Mouse (Mus musculus): ENCODE results near the gene Gm3238. TPM values are rescaled to one million over a fixed set of nuclear protein-coding genes. Genes with fewer than 3 reads are reported as not detected.
"Not testable (repeated sequence)": the region's sequence is repeated elsewhere in the genome, so short reads cannot be mapped to it uniquely, and the experiment has no call there.

Gene Gm3238
- total RNA-seq, 2 experiments from 2014 or later = not detected

- DNase-seq = not testable (repeated sequence)
Measured at GRCm38 (mm10) chr10:77741924-77742688, 29.0 kb downstream of the Gm3238 start, which contains the start of gene Gm18596. Gene Gm18596 (minus strand): TSS chr10:77742638.

- no peak for DNase-seq
Measured at GRCm38 (mm10) chr10:77738929-77739328, 32.2 kb downstream of the Gm3238 start.

- no peak for DNase-seq
Measured at GRCm38 (mm10) chr10:77735928-77736327, 35.2 kb downstream of the Gm3238 start.

- DNase-seq = no peak
Measured at GRCm38 (mm10) chr10:77729241-77729640, 41.9 kb downstream of the Gm3238 start.

GRCm38 (mm10) chr10:77728280-77728679, 42.8 kb downstream of the Gm3238 start:
- DNase-seq = no peak

- DNase-seq = no peak
Measured at GRCm38 (mm10) chr10:77726186-77726585, 44.9 kb downstream of the Gm3238 start, which contains the start of gene Gm10100. Gene Gm10100 (plus strand): TSS chr10:77726486.

GRCm38 (mm10) chr10:77724855-77725254, 46.3 kb downstream of the Gm3238 start:
- no peak for DNase-seq

Other genes starting within 250 kb of the Gm3238 start
- gene Itgb2, start 241.1 kb downstream of the Gm3238 start, total RNA-seq (2021) = 1 to 10 TPM; 2.1 to 4.5 TPM
- gene Pttg1ip, start 189.6 kb downstream of the Gm3238 start, total RNA-seq (2021) = 10 to 100 TPM; 70.2 to 71.3 TPM
- 10 to 100 TPM; 64.5 to 65.3 TPM for gene Sumo3, start 165.2 kb downstream of the Gm3238 start, total RNA-seq (2021)
- gene Gm49325, start 165.1 kb downstream of the Gm3238 start, total RNA-seq (2021) = 10 to 100 TPM in 1 of 2 experiments, 1 to 10 TPM in 1; 10.0 to 11.4 TPM
- gene Ube2g2, start 149.1 kb downstream of the Gm3238 start, total RNA-seq (2021) = 10 to 100 TPM; 81.3 to 85.4 TPM
- not detected for gene Tspear, start 84.8 kb downstream of the Gm3238 start, total RNA-seq (2021)
- gene Gm19402, start 80.6 kb downstream of the Gm3238 start, total RNA-seq (2021) = not detected
- gene Gm9508, start 74.1 kb downstream of the Gm3238 start, total RNA-seq (2021) = not detected
- gene Gm10272, start 64.7 kb downstream of the Gm3238 start, total RNA-seq (2021) = not detected
- gene Gm10024, start 59.9 kb downstream of the Gm3238 start, total RNA-seq (2021) = not detected
- gene Gm10142, start 55.5 kb downstream of the Gm3238 start, total RNA-seq (2021) = not detected
- not detected for gene Krtap12-1, start 50.7 kb downstream of the Gm3238 start, total RNA-seq (2021)
- gene Gm10100, start 44.8 kb downstream of the Gm3238 start, total RNA-seq (2021) = not detected
- gene Gm18596, start 28.7 kb downstream of the Gm3238 start, total RNA-seq (2021) = not detected
- gene Gm9736, start 20.0 kb downstream of the Gm3238 start, total RNA-seq (2021) = not detected
- not detected for gene Gm3233, start 11.6 kb downstream of the Gm3238 start, total RNA-seq (2021)
- gene Gm7138, start 5.6 kb upstream of the Gm3238 start, total RNA-seq (2021) = not detected
- gene Gm3250, start 11.2 kb upstream of the Gm3238 start, total RNA-seq (2021) = not detected
- gene Gm7137, start 16.9 kb upstream of the Gm3238 start, total RNA-seq (2021) = not detected
- not detected for gene Gm9639, start 23.8 kb upstream of the Gm3238 start, total RNA-seq (2021)
- gene Gm19668, start 27.8 kb upstream of the Gm3238 start, total RNA-seq (2021) = not detected
- not detected for gene Gm9507, start 40.5 kb upstream of the Gm3238 start, total RNA-seq (2021)
- gene Gm2696, start 43.4 kb upstream of the Gm3238 start, total RNA-seq (2021) = not detected
- not detected for gene Krtap10-4, start 55.8 kb upstream of the Gm3238 start, total RNA-seq (2021)
- not detected for gene Krtap10-10, start 64.6 kb upstream of the Gm3238 start, total RNA-seq (2021)
- not detected for gene Gm36176, start 75.5 kb upstream of the Gm3238 start, total RNA-seq (2021)
- not detected for gene Gm10318, start 81.5 kb upstream of the Gm3238 start, total RNA-seq (2021)
- gene Gm3285, start 90.7 kb upstream of the Gm3238 start, total RNA-seq (2021) = not detected
- gene Lrrc3, start 131.2 kb upstream of the Gm3238 start, total RNA-seq (2021) = under 1 TPM; 0.72 to 0.78 TPM
- under 1 TPM; 0.26 to 0.75 TPM for gene Trpm2, start 199.2 kb upstream of the Gm3238 start, total RNA-seq (2021)
- 1 to 10 TPM; 5.1 to 6.3 TPM for gene 1810043G02Rik, start 207.2 kb upstream of the Gm3238 start, total RNA-seq (2021)
- 10 to 100 TPM in 1 of 2 experiments, 1 to 10 TPM in 1; 9.7 to 12.2 TPM for gene Pfkl, start 238.8 kb upstream of the Gm3238 start, total RNA-seq (2021)

Measured in gastrocnemius, postnatal 10 days (tissue).